Mouse (Mus musculus): Measurements from ENCODE around the gene Fxyd5. TPM values are rescaled to one million over a fixed set of nuclear protein-coding genes. Genes with fewer than 3 reads are reported as not detected.

Gene Fxyd5
- polyA plus RNA-seq, 1 experiment from 2014 or later = 19.6 TPM

- no peak for ATAC-seq (ENCODE audit: low read depth)
- Histone ChIP-seq H3K27me3 (peaks cover 20% of the 10 kb centered on the region), H3K4me3 (no peak overlapping the region), H3K36me3 (no peaks in the 10 kb centered on the region), H3K27ac (replicated peaks) (no peak overlapping the region), H3K9me3 (no peaks in the 10 kb centered on the region), H3K9ac (no peak overlapping the region), H3K4me1 (replicated peaks) (peaks cover 5% of the 10 kb centered on the region; the same call in 1 of the 2 replicates), H3K4me2 (no peak overlapping the region)
- 86% methylated on average over 7 of the region's 7 CpGs for WGBS
These were observed 5.4 kb downstream of the Fxyd5 start for GRCm38 (mm10) chr7:31036917-31037316.

GRCm38 (mm10) chr7:31035291-31035690, 7.0 kb downstream of the Fxyd5 start:
- Histone ChIP-seq H3K4me1 (replicated peaks) (no peaks in the 10 kb centered on the region), H3K27me3 (0 out of 2 replicates have a peak, but pooled peaks cover 4% of the 10 kb centered on the region), H3K4me3 (no peak overlapping the region), H3K9ac (no peak overlapping the region), H3K4me2 (no peak overlapping the region), H3K36me3 (no peaks in the 10 kb centered on the region), H3K27ac (replicated peaks) (no peak overlapping the region), H3K9me3 (no peaks in the 10 kb centered on the region)
- 86% methylated on average over 11 of the region's 11 CpGs for WGBS
- ATAC-seq (ENCODE audit: low read depth) = no peak

DNA sequence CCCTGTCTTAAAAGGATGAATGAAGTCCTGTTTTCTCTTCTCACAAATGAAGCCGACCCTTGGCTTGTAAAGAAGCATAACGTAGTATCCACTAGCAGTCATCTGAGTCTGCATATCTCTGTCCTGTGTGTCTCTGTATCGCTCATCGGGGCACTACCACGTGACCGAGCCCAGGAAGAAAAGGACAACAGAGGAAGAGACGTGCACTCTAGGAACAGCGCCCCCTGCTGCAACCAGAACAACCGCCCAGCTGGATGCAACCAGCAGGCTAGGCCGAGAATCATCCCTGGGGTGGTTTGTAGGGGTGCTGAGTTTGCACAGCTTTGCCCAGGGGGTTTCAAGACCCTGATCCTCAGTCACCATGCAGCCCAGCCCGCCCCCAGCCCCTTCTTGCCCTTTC, 7.5 kb downstream of the Fxyd5 start:
- no peaks in the 10 kb centered on the region for H3K4me1 ChIP-seq (replicated peaks)
- 68% methylated on average over 11 of the region's 11 CpGs for WGBS
- no peak overlapping the region for H3K4me3 ChIP-seq
- no peaks in the 10 kb centered on the region for H3K36me3 ChIP-seq
- H3K9ac ChIP-seq = no peak overlapping the region
- no peaks in the 10 kb centered on the region for H3K27me3 ChIP-seq
- no peak for ATAC-seq (ENCODE audit: low read depth)
- no peak overlapping the region for H3K4me2 ChIP-seq
- no peaks in the 10 kb centered on the region for H3K9me3 ChIP-seq
- H3K27ac ChIP-seq (replicated peaks) = no peak overlapping the region

GRCm38 (mm10) chr7:31033409-31034165, 8.7 kb downstream of the Fxyd5 start:
- no peak for ATAC-seq (ENCODE audit: low read depth)
- no peak overlapping the region for H3K9ac ChIP-seq
- 78% methylated on average over 9 of the region's 9 CpGs for WGBS
- no peaks in the 10 kb centered on the region for H3K27me3 ChIP-seq
- H3K36me3 ChIP-seq = no peaks in the 10 kb centered on the region
- no peaks in the 10 kb centered on the region for H3K4me1 ChIP-seq (replicated peaks)
- no peaks in the 10 kb centered on the region for H3K9me3 ChIP-seq
- H3K27ac ChIP-seq (replicated peaks) = no peak overlapping the region
- H3K4me3 ChIP-seq = no peak overlapping the region
- no peak overlapping the region for H3K4me2 ChIP-seq

DNA sequence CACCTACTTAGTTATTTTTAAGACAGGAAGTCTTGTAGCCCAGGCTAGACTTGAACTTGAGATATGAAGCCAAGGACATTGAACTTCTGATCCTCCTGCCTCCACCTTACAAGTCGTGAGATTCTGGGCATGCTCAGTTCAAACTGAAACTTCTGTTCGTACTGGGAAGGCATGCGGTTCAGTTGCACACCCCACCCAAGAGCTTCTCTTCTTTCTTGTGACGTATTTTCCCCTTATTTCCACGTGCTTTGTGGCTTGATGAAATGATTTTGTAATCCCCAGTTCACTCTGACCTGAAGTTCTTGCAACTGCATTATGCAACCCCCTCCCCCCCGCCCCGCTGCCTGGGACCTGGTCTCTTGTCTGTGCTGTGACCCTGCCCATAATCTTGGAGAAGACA, 10.6 kb downstream of the Fxyd5 start:
- no peak for ATAC-seq (ENCODE audit: low read depth)
- Histone ChIP-seq H3K27me3 (no peaks in the 10 kb centered on the region), H3K4me1 (replicated peaks) (no peaks in the 10 kb centered on the region), H3K4me2 (no peak overlapping the region), H3K4me3 (no peak overlapping the region), H3K9me3 (no peaks in the 10 kb centered on the region), H3K9ac (no peak overlapping the region), H3K36me3 (no peaks in the 10 kb centered on the region), H3K27ac (replicated peaks) (no peak overlapping the region)
- WGBS = 73% methylated on average over 7 of the region's 7 CpGs

- no peaks in the 10 kb centered on the region for H3K9me3 ChIP-seq
- H3K27me3 ChIP-seq = no peaks in the 10 kb centered on the region
- no peak overlapping the region for H3K27ac ChIP-seq (replicated peaks)
- H3K9ac ChIP-seq = no peak overlapping the region
- H3K4me1 ChIP-seq (replicated peaks) = no peaks in the 10 kb centered on the region
- ATAC-seq (ENCODE audit: low read depth) = no peak
- no peaks in the 10 kb centered on the region for H3K36me3 ChIP-seq
- no peak overlapping the region for H3K4me3 ChIP-seq
- no peak overlapping the region for H3K4me2 ChIP-seq
- WGBS = 72% methylated on average over 2 of the region's 2 CpGs
These were observed 11.6 kb downstream of the Fxyd5 start for GRCm38 (mm10) chr7:31030717-31031116.

DNA sequence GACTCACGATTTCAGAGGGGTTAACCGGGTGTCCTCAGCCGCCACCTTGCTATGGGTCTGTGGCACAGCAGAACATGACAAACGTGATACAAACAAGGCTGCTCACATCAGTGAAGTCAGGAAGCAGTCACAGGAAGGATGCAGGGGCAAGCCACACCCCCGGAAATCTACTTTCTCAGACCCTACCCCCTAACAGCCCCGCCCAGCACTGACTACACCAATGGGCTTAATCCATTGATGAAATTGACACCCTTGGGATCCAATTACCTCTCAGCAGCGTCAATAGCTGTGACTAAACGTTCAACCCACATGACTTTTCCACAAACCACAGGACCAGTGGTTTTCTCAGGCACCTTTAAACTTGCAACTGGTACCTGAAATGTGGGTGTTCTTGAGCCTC, 13.7 kb downstream of the Fxyd5 start:
- no peak for ATAC-seq (ENCODE audit: low read depth)
- Histone ChIP-seq H3K27me3 (no peaks in the 10 kb centered on the region), H3K27ac (replicated peaks) (no peak overlapping the region), H3K36me3 (no peaks in the 10 kb centered on the region), H3K9ac (no peak overlapping the region), H3K4me2 (no peak overlapping the region), H3K4me1 (replicated peaks) (no peaks in the 10 kb centered on the region), H3K9me3 (no peaks in the 10 kb centered on the region), H3K4me3 (no peak overlapping the region)
- 77% methylated on average over 8 of the region's 8 CpGs for WGBS

DNA sequence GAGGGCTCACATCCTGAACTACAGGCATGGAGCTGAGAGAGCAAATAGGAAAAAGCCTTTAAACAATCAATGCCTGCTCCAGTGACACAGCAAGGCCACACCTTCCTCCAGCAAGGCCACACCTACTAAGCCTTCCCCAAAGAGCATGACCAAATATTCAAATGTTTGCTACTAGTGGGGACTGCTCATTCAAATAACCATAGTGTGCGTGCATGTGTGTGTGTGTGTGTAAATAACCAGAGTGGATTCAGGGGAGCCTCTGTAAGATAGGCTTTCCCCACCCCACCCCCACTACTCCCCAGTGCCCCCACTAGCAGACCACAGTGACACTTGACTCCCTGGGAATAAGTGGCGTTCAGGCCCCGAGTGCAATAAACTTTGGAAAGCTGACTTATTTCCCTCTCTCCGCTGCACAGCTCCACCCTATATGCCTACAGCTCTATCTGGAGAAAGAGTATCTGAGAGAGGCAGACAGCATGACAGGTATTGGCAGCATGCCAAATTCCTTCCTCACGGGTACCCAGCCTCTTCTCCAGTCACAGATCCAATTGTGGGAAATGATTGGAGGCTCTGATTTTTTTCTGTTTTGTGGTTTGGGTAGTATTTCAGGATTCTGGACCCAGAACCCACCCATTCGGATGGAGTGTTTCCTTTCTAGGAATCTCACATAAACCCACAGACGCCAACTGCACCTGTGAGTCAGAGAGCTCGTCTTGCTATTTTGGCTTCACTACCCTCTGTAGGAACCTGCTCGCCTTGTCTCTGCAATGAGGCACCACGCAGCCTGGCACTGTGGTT, 25.0 kb downstream of the Fxyd5 start:
- 57% methylated on average over 10 of the region's 10 CpGs for WGBS
- no peak overlapping the region for H3K4me3 ChIP-seq
- H3K9ac ChIP-seq = no peak overlapping the region
- H3K9me3 ChIP-seq = no peaks in the 10 kb centered on the region
- H3K36me3 ChIP-seq = no peaks in the 10 kb centered on the region
- H3K27me3 ChIP-seq = no peaks in the 10 kb centered on the region
- no peak overlapping the region for H3K4me2 ChIP-seq
- no peak overlapping the region for H3K27ac ChIP-seq (replicated peaks)
- H3K4me1 ChIP-seq (replicated peaks) = peaks cover 9% of the 10 kb centered on the region; the same call in 1 of the 2 replicates
- no peak for ATAC-seq (ENCODE audit: low read depth)

GRCm38 (mm10) chr7:31012971-31013370, 29.3 kb downstream of the Fxyd5 start:
- ATAC-seq (ENCODE audit: low read depth) = no peak
- Histone ChIP-seq H3K27me3 (no peaks in the 10 kb centered on the region), H3K9me3 (no peaks in the 10 kb centered on the region), H3K36me3 (no peaks in the 10 kb centered on the region), H3K4me2 (no peak overlapping the region), H3K9ac (no peak overlapping the region), H3K4me3 (no peak overlapping the region), H3K4me1 (replicated peaks) (peaks cover 17% of the 10 kb centered on the region; the same call in 1 of the 2 replicates), H3K27ac (replicated peaks) (no peak overlapping the region)
- 75% methylated on average over 5 of the region's 5 CpGs for WGBS

DNA sequence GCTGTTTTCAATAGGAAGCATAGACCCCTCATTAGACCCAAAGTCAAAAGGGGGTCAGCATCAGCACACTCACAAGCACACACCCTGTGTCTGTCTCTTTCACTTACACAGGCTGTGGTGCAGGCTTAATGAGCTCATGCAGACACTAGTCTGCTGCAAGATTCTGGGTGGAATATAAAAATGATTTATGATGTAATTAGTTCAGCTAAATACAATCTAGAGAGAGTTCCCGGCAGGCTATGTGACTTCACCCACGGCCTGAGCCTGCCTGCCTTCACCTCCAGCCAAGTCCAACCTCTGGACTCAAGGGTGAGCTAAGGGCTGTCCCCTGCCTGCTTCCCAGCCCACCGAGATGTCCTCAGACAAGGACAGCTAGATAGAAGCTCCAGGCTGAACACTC, 33.4 kb downstream of the Fxyd5 start:
- Histone ChIP-seq H3K9ac (no peak overlapping the region), H3K4me1 (replicated peaks) (0 out of 2 replicates have a peak, but pooled peaks cover 8% of the 10 kb centered on the region), H3K9me3 (no peaks in the 10 kb centered on the region), H3K27ac (replicated peaks) (0 out of 2 replicates have a peak overlapping the region, but pooled peaks have one; percentile 33), H3K4me3 (no peak overlapping the region), H3K27me3 (no peaks in the 10 kb centered on the region), H3K4me2 (no peak overlapping the region), H3K36me3 (no peaks in the 10 kb centered on the region)
- peak; percentile 44 for ATAC-seq (ENCODE audit: low read depth)
- 43% methylated on average over 3 of the region's 3 CpGs for WGBS

- H3K27me3 ChIP-seq = no peaks in the 10 kb centered on the region
- 67% methylated on average over 1 of the region's 1 CpGs for WGBS
- no peak overlapping the region for H3K4me2 ChIP-seq
- no peaks in the 10 kb centered on the region for H3K9me3 ChIP-seq
- no peak overlapping the region for H3K4me3 ChIP-seq
- 0 out of 2 replicates have a peak overlapping the region, but pooled peaks have one; percentile 33 for H3K27ac ChIP-seq (replicated peaks)
- H3K9ac ChIP-seq = no peak overlapping the region
- no peaks in the 10 kb centered on the region for H3K36me3 ChIP-seq
- ATAC-seq (ENCODE audit: low read depth) = 0 out of 2 replicates have a peak, but pooled peaks have one; percentile 30
- 0 out of 2 replicates have a peak, but pooled peaks cover 8% of the 10 kb centered on the region for H3K4me1 ChIP-seq (replicated peaks)
These were observed 34.1 kb downstream of the Fxyd5 start for GRCm38 (mm10) chr7:31008175-31008574.

DNA sequence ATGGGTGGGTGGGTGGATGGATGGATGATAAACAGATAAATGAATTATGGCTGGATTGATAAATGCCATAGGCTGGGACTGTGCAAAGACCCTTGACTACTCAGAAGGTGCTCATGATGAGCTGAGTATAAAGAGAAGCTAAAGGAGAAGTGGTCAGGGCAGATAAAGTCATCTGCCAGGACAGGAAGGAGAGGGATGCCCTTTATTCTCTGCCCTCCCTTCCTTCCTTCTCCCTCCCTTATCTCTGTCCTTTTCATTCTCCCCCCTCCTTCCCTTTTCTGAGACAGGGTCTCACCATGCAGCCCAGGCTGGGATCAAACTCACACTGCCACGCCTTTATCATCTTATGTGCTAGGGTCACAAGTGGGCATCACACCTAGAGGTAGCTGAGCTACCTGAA, 34.5 kb downstream of the Fxyd5 start:
- Histone ChIP-seq H3K27me3 (no peaks in the 10 kb centered on the region), H3K9me3 (no peaks in the 10 kb centered on the region), H3K36me3 (no peaks in the 10 kb centered on the region), H3K4me1 (replicated peaks) (0 out of 2 replicates have a peak, but pooled peaks cover 8% of the 10 kb centered on the region), H3K4me2 (no peak overlapping the region), H3K27ac (replicated peaks) (no peak overlapping the region), H3K9ac (no peak overlapping the region), H3K4me3 (no peak overlapping the region)
- WGBS = 87% methylated on average over 1 of the region's 1 CpGs
- ATAC-seq (ENCODE audit: low read depth) = no peak

Measured in neural tube, embryonic 13.5 days (tissue).